8 mouse cellular contexts compared by ENCODE assay signal in genomic region chr13:31810693-31811541, GRCm38 (mm10). TPM values are rescaled to one million over a fixed set of nuclear protein-coding genes. Genes with fewer than 3 reads are reported as not detected.
DNase-seq lines count a peak whose midpoint lies in the region; ATAC-seq and TF ChIP-seq lines count a peak whose summit lies in the region.

No protein-coding gene starts in this region.

- H3K4me2 ChIP-seq in forebrain, embryonic 12.5 days: peak overlapping the region; percentile 47
- H3K4me2 ChIP-seq in intestine, postnatal 0 days (replicated peaks; ENCODE audit: low read depth): peak overlapping the region; percentile 63
- H3K4me2 ChIP-seq in midbrain, postnatal 0 days (ENCODE audit: low read depth, low read length, poor library complexity, severe bottlenecking): peak overlapping the region; percentile 37

- no peak for TF ChIP-seq POLR2A in ES-Bruce4 (IDR thresholded peaks at IDR 0.05; ENCODE audit: insufficient read depth, low read length)

- H3K27me3 ChIP-seq in ES-Bruce4 (ENCODE audit: control insufficient read depth, insufficient read depth, low read length, poor library complexity, severe bottlenecking): peaks cover 34% of the 10 kb centered on the region
- H3K27me3 ChIP-seq in forebrain, embryonic 12.5 days: peaks cover 89% of the 10 kb centered on the region
- peaks cover 85% of the 10 kb centered on the region for H3K27me3 ChIP-seq in intestine, postnatal 0 days (replicated peaks; ENCODE audit: control insufficient read depth, insufficient read depth, low read length)
- peaks cover 50% of the 10 kb centered on the region for H3K27me3 ChIP-seq in midbrain, postnatal 0 days (ENCODE audit: insufficient read depth, low read length)

- H3K4me3 ChIP-seq in ES-Bruce4 (ENCODE audit: low read depth, low read length): peak overlapping the region; percentile 62
- peak overlapping the region; percentile 36 for H3K4me3 ChIP-seq in forebrain, embryonic 12.5 days (replicated peaks)
- peak overlapping the region; percentile 41 for H3K4me3 ChIP-seq in intestine, postnatal 0 days (ENCODE audit: low read depth, low read length)
- peak overlapping the region; percentile 32 for H3K4me3 ChIP-seq in midbrain, postnatal 0 days (ENCODE audit: low read depth, low read length)

- H3K27ac ChIP-seq in ES-Bruce4 (ENCODE audit: insufficient read depth, low read length): no peak overlapping the region
- peak overlapping the region; percentile 56 for H3K27ac ChIP-seq in forebrain, embryonic 12.5 days
- no peak overlapping the region for H3K27ac ChIP-seq in intestine, postnatal 0 days (ENCODE audit: low read depth, low read length)
- H3K27ac ChIP-seq in midbrain, postnatal 0 days (ENCODE audit: low read depth, low read length): no peak overlapping the region

- peak; percentile 66 to 92 for DNase-seq in adrenal gland, adult (ENCODE audit: inconsistent age in 2 of 2, low spot score in 1 of 2)
- no peak for DNase-seq in adrenal gland, postnatal 4 days (ENCODE audit: low spot score in 2 of 2)
- no peak for DNase-seq in midbrain, postnatal 0 days (ENCODE audit: low spot score)
- no peak for DNase-seq in layer of hippocampus, postnatal 10 days (ENCODE audit: low spot score in 2 of 2)

- TF ChIP-seq CTCF in ES-Bruce4 (IDR thresholded peaks at IDR 0.05; ENCODE audit: low read depth, low read length): no peak
- TF ChIP-seq CTCF in intestine, postnatal 0 days (IDR thresholded peaks at IDR 0.05; ENCODE audit: low read depth): no peak
- TF ChIP-seq CTCF in midbrain, postnatal 0 days (IDR thresholded peaks at IDR 0.05): no peak

- no peaks in the 10 kb centered on the region for H3K9me3 ChIP-seq in ES-Bruce4 (replicated peaks; ENCODE audit: control insufficient read depth, insufficient read depth, low read length, poor library complexity, severe bottlenecking)
- H3K9me3 ChIP-seq in forebrain, embryonic 12.5 days: no peaks in the 10 kb centered on the region
- H3K9me3 ChIP-seq in intestine, postnatal 0 days (ENCODE audit: control insufficient read depth): no peaks in the 10 kb centered on the region
- H3K9me3 ChIP-seq in midbrain, postnatal 0 days (ENCODE audit: low read length): no peaks in the 10 kb centered on the region

- under 1% methylated on average over 48 of the region's 65 CpGs for WGBS in forebrain, embryonic 12.5 days
- 2% methylated on average over 62 of the region's 65 CpGs for WGBS in intestine, postnatal 0 days
- under 1% methylated on average over 47 of the region's 65 CpGs for WGBS in midbrain, postnatal 0 days

- no peak for TF ChIP-seq EP300 in ES-Bruce4 (IDR thresholded peaks at IDR 0.05; ENCODE audit: insufficient read depth, low read depth, low read length)

- H3K36me3 ChIP-seq in ES-Bruce4 (ENCODE audit: control insufficient read depth, insufficient read depth, low read length, poor library complexity, severe bottlenecking): no peaks in the 10 kb centered on the region
- no peaks in the 10 kb centered on the region for H3K36me3 ChIP-seq in forebrain, embryonic 12.5 days (replicated peaks)
- H3K36me3 ChIP-seq in intestine, postnatal 0 days (ENCODE audit: control insufficient read depth, insufficient read depth): no peaks in the 10 kb centered on the region
- no peaks in the 10 kb centered on the region for H3K36me3 ChIP-seq in midbrain, postnatal 0 days (ENCODE audit: insufficient read depth, low read length)

- H3K9ac ChIP-seq in ES-Bruce4 (ENCODE audit: low read depth, poor library complexity, severe bottlenecking): peak overlapping the region; percentile 65
- peak overlapping the region; percentile 48 for H3K9ac ChIP-seq in forebrain, embryonic 12.5 days
- H3K9ac ChIP-seq in intestine, postnatal 0 days (ENCODE audit: low read depth, low read length): no peak overlapping the region
- H3K9ac ChIP-seq in midbrain, postnatal 0 days (replicated peaks; ENCODE audit: low read length, poor library complexity, severe bottlenecking): peak overlapping the region; percentile 15

- no peaks in the 10 kb centered on the region for H3K4me1 ChIP-seq in ES-Bruce4 (ENCODE audit: control insufficient read depth, insufficient read depth, low read length)
- H3K4me1 ChIP-seq in forebrain, embryonic 12.5 days: peaks cover 35% of the 10 kb centered on the region
- H3K4me1 ChIP-seq in intestine, postnatal 0 days (replicated peaks; ENCODE audit: control insufficient read depth, insufficient read depth, low read length): peaks cover 5% of the 10 kb centered on the region; the same call in 1 of the 2 replicates
- peaks cover 3% of the 10 kb centered on the region; the same call in 1 of the 2 replicates for H3K4me1 ChIP-seq in midbrain, postnatal 0 days (ENCODE audit: insufficient read depth, low read length)

- ATAC-seq in forebrain, embryonic 12.5 days (ENCODE audit: low FRiP score): no peak
- ATAC-seq in intestine, postnatal 0 days: no peak
- ATAC-seq in midbrain, postnatal 0 days (ENCODE audit: low FRiP score): no peak
- no peak for ATAC-seq in megakaryocyte-erythroid progenitor cell, adult 5-6 weeks (replicated peaks; ENCODE audit: low FRiP score, low TSS enrichment, poor library complexity, severe bottlenecking)

RNA-seq across cellular contexts. Expression of gene Foxc1, which starts 4.5 kb away (rescaled TPM):
- total RNA-seq in adrenal gland, postnatal 4 days (2021): 10 to 100 TPM in 1 of 2 experiments, 1 to 10 TPM in 1; 9.7 to 13.4 TPM
- 0.26 and 0.34 TPM in 2 replicates for polyA plus RNA-seq in ES-Bruce4 (2011; ENCODE audit: insufficient read depth, insufficient read length, low read depth, missing spikeins)
- 2.7 and 5.0 TPM in 2 replicates for polyA plus RNA-seq in forebrain, embryonic 12.5 days (2016; fragmentation: Nextera tagmentation; extraction: Ambion mirVana)
- 0.08 and 0.12 TPM in 2 replicates for polyA plus RNA-seq in intestine, postnatal 0 days (2015; fragmentation: Nextera tagmentation; extraction: Ambion mirVana)
- total RNA-seq in midbrain, postnatal 0 days (2014; rRNA removed): 12.6 and 17.1 TPM in 2 replicates
- polyA plus RNA-seq in midbrain, postnatal 0 days (2015; fragmentation: Nextera tagmentation; extraction: Ambion mirVana): 1.8 and 2.2 TPM in 2 replicates
- total RNA-seq in megakaryocyte-erythroid progenitor cell, adult 5-6 weeks (2014; fragmentation: Nextera tagmentation): not detected in 2 replicates
- total RNA-seq in megakaryocyte-erythroid progenitor cell, adult 5-6 weeks (2017): not detected in 2 replicates
- total RNA-seq in layer of hippocampus, postnatal 10 days (2021): 1 to 10 TPM; 5.6 to 6.2 TPM

Comparison
In these comparisons a context has a peak if more than half of its experiments do, and no peak if none do; other contexts are left out.
1. DNase-seq: peak in adrenal gland, adult (2 of 2); none in adrenal gland, postnatal 4 days (0 of 2), midbrain, postnatal 0 days (single experiment) and layer of hippocampus, postnatal 10 days (0 of 2).
2. RNA of gene Foxc1, which starts 4.5 kb away (total RNA-seq): 9.7 to 13.4 TPM in adrenal gland, postnatal 4 days, 12.6 to 17.1 TPM in midbrain, postnatal 0 days and 5.6 to 6.2 TPM in layer of hippocampus, postnatal 10 days; not detected in megakaryocyte-erythroid progenitor cell, adult 5-6 weeks; every median in the first group is over 4 times any median in the second.
3. Peak in every context shown above with its lines, with median percentiles within 50 percentile points of each other: H3K4me3 ChIP-seq and H3K4me2 ChIP-seq.